ENCODE assay signal across 8 mouse cellular contexts in genomic region chr12:24498150-24498840, GRCm38 (mm10). TPM values are rescaled to one million over a fixed set of nuclear protein-coding genes. Genes with fewer than 3 reads are reported as not detected.
DNase-seq lines count a peak whose midpoint lies in the region; ATAC-seq lines count a peak whose summit lies in the region.

Gene Taf1b, plus strand, starts transcription at chr12:24498359.

- no peaks in the 10 kb centered on the region for H3K36me3 ChIP-seq in hindbrain, embryonic 16.5 days (ENCODE audit: control insufficient read depth, insufficient read depth, low read length)
- H3K36me3 ChIP-seq in macrophage (ENCODE audit: inconsistent target): no peaks in the 10 kb centered on the region

- no peaks in the 10 kb centered on the region for H3K9me3 ChIP-seq in hindbrain, embryonic 16.5 days (ENCODE audit: control insufficient read depth, low read length)

- H3K4me3 ChIP-seq in hindbrain, embryonic 16.5 days (ENCODE audit: low read length): peak within 1 kb of the TSS; percentile 53
- peak within 1 kb of the TSS; percentile 52 for H3K4me3 ChIP-seq in macrophage (ENCODE audit: inconsistent target)

- H3K27me3 ChIP-seq in hindbrain, embryonic 16.5 days (replicated peaks; ENCODE audit: control insufficient read depth, insufficient read depth, low read length): no peaks in the 10 kb centered on the region

- H3K79me2 ChIP-seq in macrophage (ENCODE audit: inconsistent target): no peaks in the 10 kb centered on the region

- H3K9ac ChIP-seq in hindbrain, embryonic 16.5 days (ENCODE audit: low read depth, low read length): peak within 1 kb of the TSS; percentile 75

- peak; percentile 95 for DNase-seq in R1 (ENCODE audit: low read depth, low spot score)
- peak; percentile 88 for DNase-seq in cerebellum, postnatal 25 days
- DNase-seq in frontal cortex, postnatal 36 days (ENCODE audit: low spot score in 2 of 2): peak; percentile 83 to 90
- peak; percentile 81 to 89 for DNase-seq in left cerebral cortex, adult 18-20 months (ENCODE audit: low spot score in 2 of 2)
- DNase-seq in right cerebral cortex, adult 18-20 months: peak; percentile 79
- DNase-seq in urinary bladder, postnatal 10 days (ENCODE audit: low spot score): peak; percentile 24

- peak; percentile 90 for ATAC-seq in hindbrain, embryonic 16.5 days

- H3K4me1 ChIP-seq in hindbrain, embryonic 16.5 days (ENCODE audit: control insufficient read depth, insufficient read depth, low read depth, low read length): no peaks in the 10 kb centered on the region

- H3K27ac ChIP-seq in hindbrain, embryonic 16.5 days (ENCODE audit: low read depth, low read length): peak within 1 kb of the TSS; percentile 26
- peak within 1 kb of the TSS; percentile 75 for H3K27ac ChIP-seq in macrophage

- 9% methylated on average over 31 of the region's 31 CpGs for WGBS in hindbrain, embryonic 16.5 days
- WGBS in macrophage (ENCODE audit: missing documents): 5% methylated on average over 31 of the region's 31 CpGs

- H3K4me2 ChIP-seq in hindbrain, embryonic 16.5 days (ENCODE audit: low read length): peak within 1 kb of the TSS; percentile 62

RNA-seq across cellular contexts. Expression of gene Taf1b, which starts in this region (rescaled TPM):
- polyA plus RNA-seq in hindbrain, embryonic 16.5 days (2015; fragmentation: Nextera tagmentation; extraction: Ambion mirVana): 33.2 and 33.4 TPM in 2 replicates
- total RNA-seq in left cerebral cortex, adult 18-20 months (2021): 10 to 100 TPM; 28.3 to 29.6 TPM
- total RNA-seq in macrophage (2018; cell fraction: chromatin; rRNA removed): 10 to 100 TPM in 24 of 26 experiments, 1 to 10 TPM in 2; 5.2 to 34.3 (median 22.3) TPM
- total RNA-seq in macrophage (2018; cell fraction: cytosol; rRNA removed): 10 to 100 TPM in 9 of 26 experiments, 1 to 10 TPM in 17; 6.6 to 11.2 (median 9.5) TPM
- total RNA-seq in macrophage (2018; cell fraction: nucleus; rRNA removed): 10 to 100 TPM in 21 of 26 experiments, 1 to 10 TPM in 5; 6.6 to 23.4 (median 14.4) TPM
- polyA plus RNA-seq in macrophage (2018): 6.8 to 10.3 TPM (median 9.5 TPM) in 3 replicates

Comparison
In these comparisons a context has a peak if more than half of its experiments do, and no peak if none do; other contexts are left out.
1. Peak in every context shown above with its lines: DNase-seq, ATAC-seq, H3K4me3 ChIP-seq and H3K27ac ChIP-seq.
2. DNase-seq: peak in every context shown above with its lines; median percentile 95 in R1; 88 in cerebellum, postnatal 25 days; 86 in frontal cortex, postnatal 36 days; 85 in left cerebral cortex, adult 18-20 months; 79 in right cerebral cortex, adult 18-20 months; 24 in urinary bladder, postnatal 10 days.